Mouse (Mus musculus): ENCODE measurements at regions not wholly inside any gene's neighbourhood (a gene's known extent, or its start where the extent isn't known, plus 50 kb on each side); places are given as distances from the start of the nearest gene placed in this dataset.

DNA sequence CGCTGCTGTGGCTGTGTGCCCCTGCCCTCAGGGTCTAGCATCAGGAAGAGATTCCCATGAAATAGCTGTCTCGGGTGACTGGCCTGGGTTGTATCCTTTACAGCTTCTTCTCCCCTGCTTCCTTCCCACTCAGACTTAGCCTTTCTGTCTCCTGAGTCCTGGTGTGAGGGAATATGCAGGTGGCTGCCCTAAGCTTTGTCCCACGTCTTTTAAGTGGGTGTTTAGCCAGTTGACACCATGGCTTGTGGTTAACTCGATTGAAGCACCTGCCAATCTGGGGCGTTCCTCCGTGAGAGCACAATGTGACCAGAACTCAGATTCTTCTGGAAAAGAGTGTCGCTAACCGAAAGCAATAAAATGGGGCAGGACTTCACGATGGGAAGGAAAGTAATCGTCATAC lies 369.4 kb upstream of the 3110018I06Rik start:
- no peak for TF ChIP-seq GATA1 (IDR thresholded peaks at IDR 0.05; ENCODE audit: borderline replicate concordance, low read length)
- no peak for TF ChIP-seq FLI1 (IDR thresholded peaks at IDR 0.05; ENCODE audit: low read length)
